Mouse (Mus musculus) forebrain, embryonic 14.5 days (tissue): Measurements from ENCODE around the gene Gm4131. TPM values are rescaled to one million over a fixed set of nuclear protein-coding genes. Genes with fewer than 3 reads are reported as not detected.

Source experiments
- ATAC-seq: fragments of 200-750 bp; cut with Nextera tagmentation; 2 replicates; pipeline ENCODE4 v1.8.0; 2017; ENCODE audit warnings: mild to moderate bottlenecking, moderate library complexity
- DNase-seq: peaks from one replicate; pipeline ENCODE4 v3.0.0-alpha.2; 2015; ENCODE audit warnings: low spot score
- H3K27ac ChIP-seq: fragments of 300-500 bp; sonication (generic); 2 replicates; pipeline ENCODE4 v1.5.1; 2014; ENCODE audit warnings: low read depth, mild to moderate bottlenecking, control low read depth, low read length, moderate library complexity
- H3K27me3 ChIP-seq: fragments of 300-500 bp; sonication (generic); replicated peaks from 2 replicates; pipeline ENCODE4 v1.6.1; 2014; ENCODE audit warnings: low read length, control low read depth, mixed read lengths; ENCODE audit not compliant: control insufficient read depth, insufficient read depth
- H3K36me3 ChIP-seq: fragments of 300-500 bp; sonication (generic); 2 replicates; pipeline ENCODE4 v1.6.1; 2014; ENCODE audit warnings: low read length, control low read depth; ENCODE audit not compliant: control insufficient read depth, insufficient read depth
- H3K4me1 ChIP-seq: fragments of 300-500 bp; sonication (generic); 2 replicates; pipeline ENCODE4 v1.6.1; 2014; ENCODE audit warnings: antibody characterized with exemption, low read length, control low read depth; ENCODE audit not compliant: control insufficient read depth, insufficient read depth
- H3K4me2 ChIP-seq: fragments of 300-500 bp; sonication (generic); 2 replicates; pipeline ENCODE4 v1.6.1; 2014; ENCODE audit warnings: mild to moderate bottlenecking, control low read depth, low read length
- H3K4me3 ChIP-seq: fragments of 300-500 bp; sonication (generic); 2 replicates; pipeline ENCODE4 v1.5.1; 2014; ENCODE audit warnings: low read depth, low read length, control low read depth
- H3K9ac ChIP-seq: fragments of 300-500 bp; sonication (generic); 2 replicates; pipeline ENCODE4 v1.6.1; 2014; ENCODE audit warnings: mild to moderate bottlenecking, low read length, control low read depth, moderate library complexity
- H3K9me3 ChIP-seq: fragments of 300-500 bp; sonication (generic); replicated peaks from 2 replicates; pipeline ENCODE4 v1.6.1; 2016; ENCODE audit warnings: low read length, control low read depth, mixed read lengths; ENCODE audit not compliant: control insufficient read depth
- WGBS: fragments of 180-500 bp; shearing (Covaris S2); extraction: QIAGEN DNeasy Blood & Tissue Kit; methylation state at CpG from one replicate; pipeline ENCODE4 v1.1.7; 2014; 5-methylcytosine and 5-hydroxymethylcytosine counted together
- polyA plus RNA-seq: library from polyadenylated mRNA; unstranded; fragments of >200 nt; fragmentation: Nextera tagmentation; extraction: Ambion mirVana; gene quantifications from 2 replicates; pipeline ENCODE4 v1.2.1, GENCODE M21; 2014

Gm4131 gene
- polyA plus RNA-seq, 1 experiment from 2014 or later: not detected

DNA sequence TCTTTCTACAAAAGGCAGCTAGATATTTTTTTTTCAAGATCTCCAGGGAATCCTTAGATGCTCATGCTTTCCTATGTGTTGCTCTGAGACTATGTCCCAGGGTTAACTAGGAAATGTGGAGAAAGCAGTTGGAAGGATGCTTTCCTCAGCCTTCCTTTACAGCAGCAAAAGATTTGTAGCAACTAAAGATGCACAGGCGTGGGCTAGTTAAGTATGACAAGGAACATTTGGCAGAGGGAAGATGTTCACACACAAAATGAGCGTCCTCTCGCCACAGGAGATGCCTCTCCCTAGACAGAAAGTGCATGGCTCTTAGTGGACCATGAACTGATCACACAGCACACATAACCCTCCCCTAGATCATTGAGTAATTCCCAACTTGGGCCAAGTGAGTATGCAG lies 149.2 kb downstream of the Gm4131 start:
- Histone ChIP-seq H3K4me1 (peaks cover 33% of the 10 kb centered on the region), H3K36me3 (no peaks in the 10 kb centered on the region), H3K4me3 (no peak overlapping the region), H3K4me2 (no peak overlapping the region), H3K27me3 (no peaks in the 10 kb centered on the region), H3K9ac (no peak overlapping the region), H3K9me3 (no peaks in the 10 kb centered on the region), H3K27ac (peak overlapping the region; percentile 86)
- 83% methylated on average over 3 of the region's 3 CpGs for WGBS
- no peak for DNase-seq
- ATAC-seq: no peak

DNA sequence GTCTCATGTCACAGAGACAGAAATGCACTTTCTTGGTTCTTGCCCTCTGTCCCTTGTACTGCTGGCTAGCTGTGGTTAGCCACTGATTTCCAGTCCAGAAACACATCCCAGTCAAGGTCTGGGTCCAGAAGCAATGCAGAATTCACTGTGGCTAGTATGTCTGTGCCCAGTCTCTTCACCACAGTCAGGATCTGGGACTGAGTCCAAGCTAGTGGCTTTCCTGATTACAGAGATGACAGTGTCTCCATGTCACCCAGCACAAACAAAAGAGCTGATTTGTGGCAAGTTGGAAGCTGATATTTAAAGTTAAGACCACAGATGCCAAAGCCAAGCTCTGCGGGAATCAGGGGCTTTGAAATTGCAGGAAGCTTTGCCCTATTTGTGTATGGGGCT lies 150.0 kb downstream of the Gm4131 start:
- ATAC-seq (peak; percentile 73), DNase-seq (peak; percentile 93)
- 21% methylated on average over 1 of the region's 1 CpGs for WGBS
- H3K9ac ChIP-seq: no peak overlapping the region
- 0 out of 2 replicates have a peak, but pooled peaks cover 5% of the 10 kb centered on the region for H3K9me3 ChIP-seq
- H3K4me3 ChIP-seq: no peak overlapping the region
- H3K27ac ChIP-seq: peak overlapping the region; percentile 86
- H3K36me3 ChIP-seq: no peaks in the 10 kb centered on the region
- peaks cover 28% of the 10 kb centered on the region for H3K4me1 ChIP-seq
- no peak overlapping the region for H3K4me2 ChIP-seq
- no peaks in the 10 kb centered on the region for H3K27me3 ChIP-seq

DNA sequence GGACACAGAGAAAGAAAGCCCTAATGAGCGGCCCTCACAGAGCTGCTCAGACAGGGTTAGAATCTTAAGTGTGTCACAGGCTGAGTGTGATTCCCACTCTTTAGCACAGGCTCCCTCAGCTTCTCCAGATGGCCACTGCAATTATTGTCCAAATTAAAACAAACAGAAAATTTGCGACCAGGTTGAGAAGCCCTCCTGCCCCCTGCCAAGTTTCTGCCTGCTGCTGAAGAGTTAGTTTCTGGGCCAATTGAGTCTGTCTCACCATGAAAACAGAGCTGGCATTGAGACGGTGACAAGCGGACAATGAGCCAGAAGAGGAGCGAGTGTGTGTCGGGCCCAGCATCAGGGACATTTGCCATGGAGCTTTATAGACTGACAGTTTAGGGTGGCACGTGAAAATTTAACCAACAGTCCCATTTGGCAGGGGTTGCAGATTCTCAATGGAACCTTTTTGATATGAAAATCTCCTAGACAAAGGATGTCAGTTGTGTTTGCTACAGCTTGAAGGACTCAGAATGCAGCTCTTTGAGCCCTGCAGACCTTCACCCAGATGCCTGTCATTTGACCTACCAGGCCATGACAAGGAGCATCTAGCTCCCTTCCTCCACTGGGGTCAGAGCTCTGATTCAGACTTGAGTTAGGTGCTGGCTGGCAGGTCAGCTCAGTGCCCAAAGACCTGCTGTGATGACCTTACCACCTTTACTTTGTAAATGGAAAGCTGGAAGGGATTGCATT lies 150.5 kb downstream of the Gm4131 start:
- Histone ChIP-seq H3K4me2 (no peak overlapping the region), H3K9me3 (0 out of 2 replicates have a peak, but pooled peaks cover 5% of the 10 kb centered on the region), H3K4me1 (peaks cover 28% of the 10 kb centered on the region), H3K27ac (peak overlapping the region; percentile 86), H3K27me3 (no peaks in the 10 kb centered on the region), H3K4me3 (no peak overlapping the region), H3K9ac (no peak overlapping the region), H3K36me3 (no peaks in the 10 kb centered on the region)
- 7% methylated on average over 7 of the region's 7 CpGs for WGBS
- DNase-seq (peak; percentile 98), ATAC-seq (peak; percentile 93)

Other genes with a start within 250 kb of the Gm4131 start
- gene Gucy1b2, start 110.6 kb downstream of the Gm4131 start, polyA plus RNA-seq: 3.7 and 4.5 TPM in 2 replicates
- 13.8 and 18.8 TPM in 2 replicates for gene Fam124a, start 11.2 kb downstream of the Gm4131 start, polyA plus RNA-seq
- gene Serpine3, start 96.7 kb upstream of the Gm4131 start, polyA plus RNA-seq: not detected in 2 replicates
- gene Ints6, start 194.2 kb upstream of the Gm4131 start, polyA plus RNA-seq: 15.9 and 22.9 TPM in 2 replicates